Mouse (Mus musculus): ENCODE results near the gene Serpinb1b.

DNA sequence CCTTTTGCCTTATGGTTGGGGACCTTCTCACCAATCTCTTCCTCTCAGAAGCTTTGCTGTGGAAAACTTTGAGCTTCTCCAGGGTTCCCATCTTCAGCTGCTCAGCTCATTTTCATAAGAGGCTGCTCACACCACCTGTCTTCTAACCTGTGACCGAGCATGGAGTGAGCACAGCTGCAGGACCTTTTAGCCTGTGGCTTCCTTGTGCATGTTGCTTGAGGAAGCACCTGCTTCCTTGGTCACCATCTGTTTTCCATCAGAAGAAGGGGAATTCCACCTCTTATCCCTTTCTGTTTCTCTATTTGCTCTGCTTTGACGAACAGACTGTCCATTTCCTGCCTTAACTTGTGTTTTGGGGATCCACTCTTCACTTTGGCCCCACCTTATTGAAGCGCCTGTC is 34.7 kb downstream of the Serpinb1b start:
- TF ChIP-seq CTCF (IDR thresholded peaks at IDR 0.05; ENCODE audit: insufficient read depth, low read length), result no peak
- TF ChIP-seq POLR2A (IDR thresholded peaks at IDR 0.05; ENCODE audit: borderline replicate concordance, extremely low read depth, low read depth, low read length), result no peak
